Mouse (Mus musculus): ENCODE results near the gene Tlr5. TPM values are rescaled to one million over a fixed set of nuclear protein-coding genes. Genes with fewer than 3 reads are reported as not detected.

Gene Tlr5
- polyA plus RNA-seq, 1 experiment, result 1.9 TPM

- TF ChIP-seq POLR2A (IDR thresholded peaks at IDR 0.05; ENCODE audit: low read depth, low read length) (no peak), CTCF (IDR thresholded peaks at IDR 0.05; ENCODE audit: borderline replicate concordance, insufficient read depth, low read length) (no peak)
- Histone ChIP-seq H3K27ac (ENCODE audit: insufficient read depth, low read length) (no peak overlapping the region), H3K4me3 (ENCODE audit: insufficient read depth, low read length) (peak overlapping the region; percentile 39; the same call in 1 of the 2 replicates), H3K4me1 (ENCODE audit: control insufficient read depth, insufficient read depth, low read length) (0 out of 2 replicates have a peak, but pooled peaks cover 2% of the 10 kb centered on the region)
Measured at GRCm38 (mm10) chr1:182959251-182959691, 4.7 kb downstream of the Tlr5 start.

DNA sequence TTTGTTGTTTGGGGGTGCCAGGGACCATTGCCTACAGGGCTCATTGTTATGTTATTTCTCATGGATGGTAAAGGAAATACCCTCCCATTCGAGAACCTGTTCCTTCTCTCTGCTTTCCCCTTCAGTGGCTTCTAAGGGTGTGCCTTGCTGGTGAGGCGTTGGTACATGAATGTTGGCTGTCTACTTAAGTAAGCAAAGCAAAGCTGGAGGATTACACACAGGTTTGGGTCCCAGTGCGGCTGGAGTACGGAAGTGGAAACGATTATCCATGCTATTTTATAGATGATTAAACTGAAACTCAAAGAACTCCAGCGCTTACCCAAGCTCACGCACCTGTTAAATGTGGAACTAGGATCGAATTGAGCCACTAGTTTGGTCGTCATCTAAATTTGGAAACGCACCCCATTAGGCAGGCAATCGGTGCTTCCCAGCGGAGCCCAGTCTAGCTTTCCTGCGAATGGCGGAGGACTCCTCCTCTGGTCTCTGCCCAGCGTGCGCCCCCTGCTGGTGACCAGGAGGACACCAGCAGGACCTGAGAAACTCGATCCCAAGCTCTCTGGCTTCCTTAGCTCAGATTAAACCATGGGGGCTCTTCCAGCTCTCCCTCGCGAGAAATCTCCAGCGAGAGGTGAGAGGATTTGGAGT, 5.3 kb downstream of the Tlr5 start:
- peak; percentile 48; the same call in 1 of the 2 replicates for TF ChIP-seq POLR2A (IDR thresholded peaks at IDR 0.05; ENCODE audit: low read depth, low read length)
- peak; percentile 79 for TF ChIP-seq CTCF (IDR thresholded peaks at IDR 0.05; ENCODE audit: borderline replicate concordance, insufficient read depth, low read length)
- Histone ChIP-seq H3K4me1 (ENCODE audit: control insufficient read depth, insufficient read depth, low read length) (0 out of 2 replicates have a peak, but pooled peaks cover 2% of the 10 kb centered on the region), H3K4me3 (ENCODE audit: insufficient read depth, low read length) (peak overlapping the region; percentile 39), H3K27ac (ENCODE audit: insufficient read depth, low read length) (no peak overlapping the region)

DNA sequence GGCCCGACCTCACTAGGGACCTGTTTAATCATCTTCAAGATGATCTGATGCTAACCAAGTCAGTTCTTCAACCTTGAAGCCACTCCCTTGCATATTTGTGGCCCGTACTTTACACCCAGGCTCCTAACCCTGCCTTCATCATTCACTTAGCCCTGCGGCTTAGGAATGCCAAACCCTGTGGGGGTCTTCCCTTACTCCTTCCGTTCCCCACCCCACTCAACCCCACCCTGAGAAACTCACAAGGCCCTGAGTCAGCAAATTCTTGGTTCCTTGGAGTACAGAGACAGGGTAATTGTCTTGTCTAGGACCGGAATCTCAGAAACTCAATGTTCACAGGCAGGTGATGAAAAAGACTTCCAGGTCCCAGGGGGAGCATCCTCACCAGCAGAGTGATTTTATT, 6.5 kb downstream of the Tlr5 start:
- H3K4me3 ChIP-seq (ENCODE audit: insufficient read depth, low read length), result no peak overlapping the region

DNA sequence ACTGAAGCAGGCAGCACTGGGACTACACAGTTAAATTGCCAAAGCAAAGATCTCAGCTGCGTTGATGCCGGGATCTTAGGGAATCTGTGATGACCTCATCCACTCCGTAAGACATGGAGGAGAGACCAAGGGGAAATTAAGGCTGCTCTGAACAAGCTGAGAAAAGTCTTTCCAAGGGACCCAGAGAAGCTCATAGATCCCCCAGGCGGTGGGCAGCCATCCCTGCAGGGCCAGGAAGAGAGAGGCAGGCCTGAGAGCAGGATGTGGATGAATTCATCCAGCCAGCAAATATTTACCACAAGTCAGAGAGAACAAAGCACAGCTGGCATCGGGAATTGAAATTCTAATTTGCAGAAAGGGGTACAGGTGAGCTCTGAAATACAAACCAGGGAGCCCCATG, 8.7 kb downstream of the Tlr5 start:
- H3K27ac ChIP-seq (ENCODE audit: insufficient read depth, low read length), result no peak overlapping the region
- H3K4me1 ChIP-seq (ENCODE audit: control insufficient read depth, insufficient read depth, low read length), result 0 out of 2 replicates have a peak, but pooled peaks cover 2% of the 10 kb centered on the region
- H3K4me3 ChIP-seq (ENCODE audit: insufficient read depth, low read length), result no peak overlapping the region
- TF ChIP-seq CTCF (IDR thresholded peaks at IDR 0.05; ENCODE audit: borderline replicate concordance, insufficient read depth, low read length) (no peak), POLR2A (IDR thresholded peaks at IDR 0.05; ENCODE audit: low read depth, low read length) (no peak)

More for the DNA sequence above, 6.5 kb downstream of the Tlr5 start:
- Histone ChIP-seq H3K4me1 (ENCODE audit: control insufficient read depth, insufficient read depth, low read length) (0 out of 2 replicates have a peak, but pooled peaks cover 2% of the 10 kb centered on the region), H3K27ac (ENCODE audit: insufficient read depth, low read length) (no peak overlapping the region)
- TF ChIP-seq POLR2A (IDR thresholded peaks at IDR 0.05; ENCODE audit: low read depth, low read length) (no peak), CTCF (IDR thresholded peaks at IDR 0.05; ENCODE audit: borderline replicate concordance, insufficient read depth, low read length) (no peak)

GRCm38 (mm10) chr1:182964855-182965466, 10.4 kb downstream of the Tlr5 start:
- Histone ChIP-seq H3K4me3 (ENCODE audit: insufficient read depth, low read length) (no peak overlapping the region), H3K4me1 (ENCODE audit: control insufficient read depth, insufficient read depth, low read length) (no peaks in the 10 kb centered on the region), H3K27ac (ENCODE audit: insufficient read depth, low read length) (no peak overlapping the region)
- no peak for TF ChIP-seq CTCF (IDR thresholded peaks at IDR 0.05; ENCODE audit: borderline replicate concordance, insufficient read depth, low read length)
- no peak for TF ChIP-seq POLR2A (IDR thresholded peaks at IDR 0.05; ENCODE audit: low read depth, low read length)

DNA sequence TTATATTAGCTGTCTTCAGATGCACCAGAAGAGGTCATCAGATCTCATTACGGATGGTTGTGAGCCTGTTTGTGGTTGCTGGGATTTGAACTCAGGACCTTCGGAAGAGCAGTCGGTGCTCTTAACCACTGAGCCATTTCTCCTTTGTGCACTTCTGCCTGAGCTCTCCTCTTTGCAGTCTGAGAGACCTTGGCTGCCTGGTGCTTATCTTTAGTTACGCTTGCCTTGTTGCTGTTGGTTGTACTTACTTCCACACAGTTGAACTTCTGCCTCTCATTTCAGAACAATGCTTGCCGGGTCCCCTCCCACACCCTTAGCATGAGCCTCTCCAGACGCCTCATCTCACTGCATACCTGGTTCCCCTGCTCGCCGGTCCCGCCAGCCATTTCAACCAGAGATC, 14.1 kb downstream of the Tlr5 start:
- Histone ChIP-seq H3K4me3 (ENCODE audit: insufficient read depth, low read length) (no peak overlapping the region), H3K27ac (ENCODE audit: insufficient read depth, low read length) (no peak overlapping the region), H3K4me1 (ENCODE audit: control insufficient read depth, insufficient read depth, low read length) (no peaks in the 10 kb centered on the region)
- TF ChIP-seq CTCF (IDR thresholded peaks at IDR 0.05; ENCODE audit: borderline replicate concordance, insufficient read depth, low read length) (no peak), POLR2A (IDR thresholded peaks at IDR 0.05; ENCODE audit: low read depth, low read length) (no peak)

DNA sequence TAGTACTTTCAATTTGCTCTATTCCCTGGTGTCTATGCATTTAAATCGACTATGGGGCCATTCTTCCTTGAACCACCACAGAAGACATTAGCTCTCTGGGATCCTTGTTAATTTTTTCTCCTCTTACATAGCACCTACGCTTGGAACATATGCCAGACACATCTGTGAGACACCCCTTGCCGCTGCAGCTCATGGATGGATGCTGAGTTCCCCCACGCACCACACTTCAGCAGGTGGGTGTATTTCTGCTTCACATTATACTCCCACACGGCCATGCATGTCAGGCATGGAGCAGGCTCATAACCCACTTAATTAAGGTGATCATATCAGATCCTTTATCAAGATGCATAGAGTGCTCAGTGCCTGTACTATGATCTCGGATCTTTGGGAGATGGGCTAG, 17.7 kb downstream of the Tlr5 start:
- no peak overlapping the region for H3K4me3 ChIP-seq (ENCODE audit: insufficient read depth, low read length)
- H3K4me1 ChIP-seq (ENCODE audit: control insufficient read depth, insufficient read depth, low read length), result no peaks in the 10 kb centered on the region
- no peak overlapping the region for H3K27ac ChIP-seq (ENCODE audit: insufficient read depth, low read length)
- no peak for TF ChIP-seq CTCF (IDR thresholded peaks at IDR 0.05; ENCODE audit: borderline replicate concordance, insufficient read depth, low read length)
- no peak for TF ChIP-seq POLR2A (IDR thresholded peaks at IDR 0.05; ENCODE audit: low read depth, low read length)

- Histone ChIP-seq H3K4me3 (ENCODE audit: insufficient read depth, low read length) (no peak overlapping the region), H3K27ac (ENCODE audit: insufficient read depth, low read length) (no peak overlapping the region), H3K4me1 (ENCODE audit: control insufficient read depth, insufficient read depth, low read length) (no peaks in the 10 kb centered on the region)
- TF ChIP-seq POLR2A (IDR thresholded peaks at IDR 0.05; ENCODE audit: low read depth, low read length), result no peak
Measured at GRCm38 (mm10) chr1:182974826-182975225, 20.2 kb downstream of the Tlr5 start.

DNA sequence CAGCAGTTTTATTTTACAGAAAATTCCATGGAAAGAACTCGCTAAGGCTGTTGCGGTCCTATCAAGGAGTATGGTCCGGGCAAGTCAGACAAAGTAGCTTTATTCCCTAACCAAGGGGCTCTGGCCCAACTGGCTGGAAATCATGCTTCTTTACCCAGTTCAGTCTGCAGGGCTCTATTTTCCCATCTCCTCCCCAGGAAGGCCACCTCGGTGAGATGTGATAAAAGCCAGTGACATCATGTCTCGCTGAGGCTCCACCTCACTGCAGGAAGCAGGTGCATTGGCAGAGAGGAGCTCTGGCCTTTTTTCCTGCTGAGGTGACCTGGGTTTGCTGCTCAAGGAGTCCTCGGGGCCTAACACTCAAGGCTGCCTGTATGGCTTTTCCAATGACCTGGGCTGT, 26.1 kb downstream of the Tlr5 start:
- H3K27ac ChIP-seq (ENCODE audit: insufficient read depth, low read length), result no peak overlapping the region
- H3K4me3 ChIP-seq (ENCODE audit: insufficient read depth, low read length), result no peak overlapping the region
- TF ChIP-seq CTCF (IDR thresholded peaks at IDR 0.05; ENCODE audit: borderline replicate concordance, insufficient read depth, low read length) (no peak), POLR2A (IDR thresholded peaks at IDR 0.05; ENCODE audit: low read depth, low read length) (no peak)
- H3K4me1 ChIP-seq (ENCODE audit: control insufficient read depth, insufficient read depth, low read length), result no peaks in the 10 kb centered on the region

DNA sequence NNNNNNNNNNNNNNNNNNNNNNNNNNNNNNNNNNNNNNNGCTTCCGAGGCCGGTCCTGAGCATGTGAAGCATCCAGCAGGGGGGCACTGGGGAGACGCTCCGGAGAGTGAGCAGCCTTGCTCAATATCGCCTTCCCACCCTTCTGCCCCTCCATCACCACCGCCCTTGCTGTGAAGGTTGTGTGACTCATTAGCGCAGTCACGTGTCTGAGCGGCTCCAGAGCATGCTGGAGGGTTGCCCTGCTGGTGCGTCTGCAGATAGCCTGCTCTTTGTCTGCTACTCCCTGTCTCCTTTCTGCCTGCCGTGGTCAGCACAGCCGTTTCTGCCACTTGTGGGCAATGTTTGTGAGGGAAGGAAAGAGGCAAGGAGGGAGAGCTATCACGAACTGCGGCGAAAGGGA, 28.4 kb downstream of the Tlr5 start:
- peak; percentile 62 for TF ChIP-seq CTCF (IDR thresholded peaks at IDR 0.05; ENCODE audit: borderline replicate concordance, insufficient read depth, low read length)
- peak; percentile 63 for TF ChIP-seq POLR2A (IDR thresholded peaks at IDR 0.05; ENCODE audit: low read depth, low read length)
- H3K4me1 ChIP-seq (ENCODE audit: control insufficient read depth, insufficient read depth, low read length), result no peaks in the 10 kb centered on the region
- no peak overlapping the region for H3K27ac ChIP-seq (ENCODE audit: insufficient read depth, low read length)
- H3K4me3 ChIP-seq (ENCODE audit: insufficient read depth, low read length), result no peak overlapping the region
